Mouse (Mus musculus) layer of hippocampus, postnatal 36 days (tissue): ENCODE data around the gene Carhsp1. TPM values are rescaled to one million over a fixed set of nuclear protein-coding genes. Genes with fewer than 3 reads are reported as not detected.

Source experiments
- DNase-seq, 2 experiments: peaks; one replicate each; pipeline ENCODE4 v3.0.0; 2022
- microRNA-seq, 2 experiments: library from miRNA; unstranded; fragments of <30 nt; microRNA quantifications; one replicate each; pipeline ENCODE4 v1.2.0; 2021
- total RNA-seq, 2 experiments: library from RNA; stranded (reverse); gene quantifications; 2 replicates each; pipeline ENCODE4 v1.2.3; 2021

Gene Carhsp1
- total RNA-seq, 2 experiments from 2014 or later: 21.0 to 22.7 TPM

DNA sequence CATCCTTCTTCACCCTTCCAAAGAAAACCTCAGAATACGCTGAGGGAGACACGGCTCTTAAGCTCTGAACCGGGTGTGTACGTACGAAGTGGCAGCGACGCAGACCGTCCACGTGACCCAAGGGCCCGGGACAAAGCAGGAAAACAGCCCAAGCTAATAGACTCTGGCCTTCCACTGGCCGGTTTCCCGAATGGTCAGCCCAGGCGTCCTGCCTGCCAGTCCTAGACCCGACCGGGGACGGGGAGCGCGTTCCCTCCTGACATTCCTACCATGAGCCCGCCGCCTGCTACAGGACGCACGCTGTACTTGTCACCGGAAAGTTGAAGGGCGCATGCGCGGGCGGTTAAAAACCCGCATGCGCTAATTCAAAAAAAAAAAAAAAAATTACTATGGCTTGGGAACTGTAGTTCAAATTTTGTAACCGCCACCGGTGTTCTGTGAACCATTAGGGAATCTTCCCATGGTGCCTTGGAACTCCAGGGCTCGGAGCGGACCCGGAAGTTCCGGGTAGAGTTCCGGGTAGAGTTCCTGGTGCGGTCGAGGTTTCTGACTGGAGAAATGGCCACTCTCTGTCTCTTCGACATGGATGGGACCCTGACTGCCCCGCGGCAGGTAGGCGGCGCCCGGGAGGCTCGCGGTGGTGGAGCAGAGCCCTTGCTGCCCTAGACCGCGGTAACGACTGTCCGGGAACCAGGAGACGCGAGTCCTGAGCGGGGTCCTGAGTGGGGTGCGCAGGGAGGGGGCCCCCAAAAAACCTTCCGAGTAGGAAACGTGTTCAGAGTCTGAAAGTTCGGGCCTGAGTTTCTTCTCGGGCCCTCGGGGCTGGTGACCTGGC lies 34.5 kb downstream of the Carhsp1 start, which contains the start of the genes Pmm2 and Tmem186:
Gene Pmm2 (plus strand): TSS at position 458 of the 835 bp plus-strand sequence.
Gene Tmem186 (minus strand): TSS at position 496 of the 835 bp plus-strand sequence.
- DNase-seq: peak; percentile 85

DNA sequence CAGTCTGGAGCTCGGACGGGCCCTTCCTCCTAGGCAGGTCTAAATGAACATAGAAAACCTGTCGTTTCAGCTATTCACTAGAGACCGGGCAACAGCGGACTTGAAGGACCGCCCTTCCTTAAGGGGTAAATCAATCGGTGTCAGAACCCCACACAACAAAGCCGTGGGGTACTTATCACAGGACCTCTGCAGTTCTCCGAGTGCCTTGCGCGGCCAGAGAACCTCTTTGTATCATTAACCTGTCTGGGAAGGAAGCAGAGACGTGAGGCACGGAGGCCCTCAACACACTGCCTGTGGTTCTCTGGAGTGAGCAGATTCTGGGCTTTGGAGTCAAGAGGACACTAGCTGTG lies 35.1 kb downstream of the Carhsp1 start:
- no peak for DNase-seq

DNA sequence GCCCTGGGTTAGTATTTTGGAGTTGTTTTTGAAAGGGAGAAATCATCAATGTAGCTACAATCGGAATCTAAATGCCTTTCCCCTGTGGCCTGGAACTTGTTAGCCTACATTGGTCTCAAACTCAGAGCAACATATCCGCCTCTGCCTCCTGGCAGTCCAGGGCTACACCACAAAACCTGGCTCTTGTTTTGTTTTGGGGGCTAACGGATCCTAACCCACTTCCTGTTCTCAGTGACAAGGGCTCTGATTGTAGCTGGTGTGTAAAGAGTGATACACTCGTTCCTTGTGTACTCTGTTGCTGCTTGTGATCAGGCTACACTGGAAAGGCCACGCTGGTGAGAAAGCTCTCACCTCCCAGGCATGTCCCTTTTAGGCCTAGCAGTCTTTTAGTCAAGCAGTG lies 40.5 kb downstream of the Carhsp1 start:
- DNase-seq: no peak

DNA sequence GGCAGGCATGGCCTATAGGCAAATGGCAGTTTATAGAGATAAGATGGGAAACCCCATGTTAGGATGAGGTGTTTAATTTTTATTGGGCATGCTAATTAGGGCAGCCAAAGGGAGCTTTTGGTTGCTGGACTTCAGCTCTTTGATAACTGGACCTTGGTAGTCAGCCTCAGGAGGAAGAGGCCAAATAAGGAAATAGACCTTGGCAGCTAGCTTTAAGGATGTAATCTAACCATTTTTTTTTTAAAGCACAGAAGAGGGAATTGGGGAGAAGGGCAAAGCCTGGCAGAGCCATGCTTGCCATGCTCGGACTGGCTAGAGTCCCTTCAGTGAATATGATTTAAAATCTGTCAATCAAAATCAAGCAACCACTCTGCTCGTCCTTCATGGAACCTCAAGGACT lies 41.5 kb downstream of the Carhsp1 start:
- DNase-seq: no peak

DNA sequence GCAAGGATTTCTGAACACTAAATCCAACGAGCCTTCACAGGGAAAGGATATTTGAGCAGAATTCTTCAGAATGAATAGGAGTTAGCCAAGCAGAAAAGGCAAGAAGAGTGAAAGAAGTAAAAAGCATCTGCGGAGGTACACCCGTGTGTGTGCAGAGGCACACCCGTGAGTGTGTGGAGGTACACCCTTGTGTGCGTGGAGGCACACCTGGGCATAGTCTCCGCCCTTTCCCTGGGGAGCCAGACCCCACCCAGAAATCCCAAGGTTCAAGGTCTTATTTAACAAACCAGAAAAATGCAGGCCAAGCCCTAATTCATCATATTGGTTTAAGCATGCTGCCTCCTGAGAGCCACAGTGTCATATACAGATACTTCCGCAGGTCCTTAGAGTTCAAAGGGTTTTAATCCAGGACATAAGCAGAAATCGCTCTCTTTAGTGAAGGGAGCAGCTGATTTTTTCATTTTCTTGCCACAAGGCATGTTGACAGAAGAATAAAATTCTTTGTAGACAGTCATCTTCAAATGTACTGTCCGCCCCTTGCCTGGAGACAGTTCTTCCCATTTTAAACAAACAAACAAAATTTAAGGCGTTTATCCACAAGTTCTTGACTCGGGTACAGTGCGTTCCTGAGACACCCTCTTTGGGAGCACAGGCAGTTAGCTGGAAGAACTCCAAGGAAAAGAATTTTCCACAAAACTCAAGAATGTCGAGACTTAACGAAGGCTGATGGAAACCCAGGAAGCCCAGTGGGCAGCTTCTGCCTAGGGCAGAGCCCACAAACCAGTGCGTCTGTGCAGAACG lies 51.4 kb downstream of the Carhsp1 start:
- DNase-seq: no peak

DNA sequence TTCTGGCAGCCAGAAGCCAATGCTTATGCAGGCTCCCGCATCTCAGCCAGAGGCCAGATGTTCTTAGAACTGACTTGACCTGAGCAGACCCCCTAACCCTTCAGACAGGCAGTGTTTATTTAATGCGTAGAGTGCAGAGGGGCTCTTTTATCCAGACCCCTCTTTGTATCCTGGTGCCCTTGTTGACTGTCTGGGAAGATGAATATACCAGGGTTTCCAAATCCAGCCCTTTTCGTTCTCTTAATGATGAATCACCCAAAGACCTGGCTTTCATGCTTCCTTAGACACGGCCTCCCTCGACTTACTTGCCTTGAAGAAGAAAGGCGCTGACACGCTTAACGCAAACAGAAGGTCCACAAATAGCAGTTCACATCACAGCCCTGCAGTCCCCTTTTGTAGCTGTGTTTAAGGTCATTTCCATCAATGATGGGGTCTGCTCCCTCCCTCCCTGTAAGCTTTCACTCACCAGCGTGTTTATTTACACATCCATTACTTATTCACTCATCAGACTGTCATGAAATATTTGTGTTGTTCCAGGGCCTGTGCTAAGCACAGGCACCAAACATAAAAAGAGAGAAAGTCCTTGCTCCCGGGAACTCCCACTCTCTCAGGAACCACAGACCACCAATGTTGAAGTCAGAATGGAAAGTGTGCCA lies 52.2 kb downstream of the Carhsp1 start:
- no peak for DNase-seq

DNA sequence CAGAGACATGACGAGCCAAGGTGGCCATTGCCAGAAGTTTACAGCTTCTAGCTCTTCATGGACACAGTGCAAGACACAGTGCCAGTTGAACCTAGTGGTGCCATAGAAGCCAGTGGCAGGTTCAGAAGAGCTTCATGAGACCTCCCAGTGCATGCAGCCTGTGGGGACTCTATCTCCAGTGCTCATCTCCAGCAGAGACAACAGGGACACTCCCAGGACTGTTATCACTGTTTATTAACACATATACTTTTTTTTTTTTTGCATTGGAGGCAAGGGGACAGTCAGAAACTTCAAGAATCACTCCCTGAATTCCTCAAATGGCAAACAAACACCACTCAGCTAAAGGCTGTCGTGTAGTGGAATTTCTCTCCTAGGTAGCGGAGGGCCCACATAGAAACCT lies 58.5 kb downstream of the Carhsp1 start:
- no peak for DNase-seq

DNA sequence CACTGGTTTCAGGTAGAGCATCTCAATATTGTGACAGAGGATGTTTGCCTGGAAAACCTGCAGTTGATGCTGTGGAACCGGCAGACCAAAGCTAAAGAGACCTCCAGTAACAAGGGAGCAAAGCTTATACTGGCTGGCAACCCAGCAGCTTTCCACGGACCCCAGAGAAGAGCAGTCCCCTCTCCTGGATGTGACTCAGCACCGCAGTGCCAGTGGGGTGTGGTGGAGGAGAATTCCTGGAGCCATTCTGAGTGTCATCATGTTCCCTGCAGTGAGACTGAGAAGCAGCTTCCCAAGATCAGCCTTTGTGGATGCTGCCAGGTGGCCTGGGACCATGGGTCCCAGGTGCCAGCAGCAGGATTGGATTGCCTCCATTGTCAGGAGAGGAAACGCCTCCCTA lies 58.9 kb downstream of the Carhsp1 start:
- DNase-seq: no peak

DNA sequence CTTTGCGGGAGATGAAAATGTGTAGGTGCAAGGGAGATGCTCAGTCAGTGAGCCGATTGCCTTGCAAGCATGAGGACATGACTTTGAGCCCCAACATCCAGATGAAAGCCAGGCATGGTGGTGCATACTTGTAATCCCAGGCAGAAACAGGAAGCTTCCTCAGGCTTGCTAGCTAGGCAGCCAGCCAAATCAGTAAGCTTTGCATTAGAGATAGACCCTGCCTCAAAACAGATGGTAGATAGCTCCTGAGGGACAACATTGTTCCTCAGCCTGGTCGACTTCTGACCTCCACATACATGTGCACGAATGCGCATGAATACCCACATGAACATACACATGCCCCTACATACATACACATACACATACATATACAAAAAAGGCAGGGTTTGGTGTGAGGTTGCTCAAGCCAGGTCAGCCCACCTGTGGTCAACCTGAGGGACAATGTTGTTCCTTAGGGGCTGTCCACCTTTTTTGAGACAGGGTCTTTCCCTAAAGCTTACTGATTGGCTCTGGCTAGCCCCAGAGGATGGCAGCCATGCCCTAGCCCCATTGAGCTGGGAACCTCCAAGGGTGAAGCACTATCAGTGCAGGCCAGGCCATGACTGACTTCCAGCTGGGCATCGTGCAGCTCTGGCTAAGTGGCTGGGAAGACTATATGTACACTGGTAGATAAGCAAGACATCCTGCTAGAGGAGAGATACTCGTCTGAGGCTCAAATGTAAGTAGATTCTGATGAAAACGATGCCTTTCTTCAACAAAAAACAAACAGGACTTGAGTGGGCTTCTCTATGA lies 59.5 kb downstream of the Carhsp1 start:
- no peak for DNase-seq

DNA sequence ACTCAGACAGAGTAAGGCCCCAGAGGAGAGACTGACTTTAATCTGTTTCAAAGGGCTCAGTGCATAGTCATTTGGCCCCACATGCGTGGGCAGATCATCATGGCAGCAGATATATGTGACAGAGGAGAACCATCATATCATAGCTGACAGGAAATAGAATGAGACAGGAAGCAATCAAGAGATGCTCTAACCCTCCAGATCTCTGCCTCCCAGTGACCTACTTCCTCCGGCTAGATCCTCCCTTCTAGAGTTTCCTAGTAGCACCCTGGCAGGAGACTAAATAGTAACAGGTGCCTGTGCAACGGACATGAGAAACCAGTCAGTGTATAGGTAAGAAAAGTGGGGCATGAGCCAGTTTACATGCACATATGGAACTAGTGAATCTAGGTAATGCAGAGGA lies 61.6 kb downstream of the Carhsp1 start:
- DNase-seq: no peak

Small RNA genes lying within 50 kb of the gene (microRNA-seq; reads per million reads assigned to microRNA genes)
- 0 reads per million in 2 experiments for gene Gm22137

Other genes with a start within 250 kb of the Carhsp1 start
- gene Tmem114, start 247.0 kb downstream of the Carhsp1 start, total RNA-seq: 1 to 10 TPM; 5.7 to 8.4 TPM
- gene Mettl22, start 201.4 kb downstream of the Carhsp1 start, total RNA-seq: 10 to 100 TPM; 22.9 to 27.3 TPM
- 100 to 1,000 TPM; 134 to 141 TPM for gene Abat, start 158.7 kb downstream of the Carhsp1 start, total RNA-seq
- 10 to 100 TPM; 33.2 to 40.8 TPM for gene Pmm2, start 34.5 kb downstream of the Carhsp1 start, total RNA-seq
- gene Tmem186, start 34.4 kb downstream of the Carhsp1 start, total RNA-seq: 10 to 100 TPM; 11.0 to 12.9 TPM
- gene Gm5767, start 8.6 kb upstream of the Carhsp1 start, total RNA-seq: not detected
- gene Usp7, start 120.2 kb upstream of the Carhsp1 start, total RNA-seq: 100 to 1,000 TPM; 157 to 160 TPM
- gene 1810013L24Rik, start 157.9 kb upstream of the Carhsp1 start, total RNA-seq: 100 to 1,000 TPM; 109 to 113 TPM